Mouse (Mus musculus) Patski (cell line): ENCODE results near the gene Ubr2. TPM values are rescaled to one million over a fixed set of nuclear protein-coding genes. Genes with fewer than 3 reads are reported as not detected.

Source experiments
- ATAC-seq: fragments of 100-300 bp; one replicate; pipeline ENCODE4 v1.8.0; 2021
- CTCF ChIA-PET: fragments of 350-600 bp; sonication (Branson Sonifier 250); formaldehyde crosslinking; loops from one replicate; lab custom pipeline; 2022; ENCODE audit warnings: inconsistent platforms; lab: Charles Lee
- POLR2A ChIA-PET: fragments of 350-600 bp; sonication (Branson Sonifier 250); formaldehyde crosslinking; loops from one replicate; lab custom pipeline; 2022; ENCODE audit warnings: antibody characterized with exemption, inconsistent platforms; lab: Charles Lee
- DNase-seq: peaks from one replicate; pipeline ENCODE4 v3.0.0-alpha.2; 2011; ENCODE audit warnings: low read depth, low spot score
- H3K27me3 ChIP-seq: fragments of 371-371 bp; one replicate; pipeline ENCODE4 v1.5.1; 2021
- CTCF ChIP-seq: fragments of 100-300 bp; IDR thresholded peaks from one replicate; pipeline ENCODE4 v1.5.1; 2021
- in situ Hi-C: fragments of 300-500 bp; cut with MboI; formaldehyde crosslinking; loops from 3 replicates; pipeline ENCODE4 v1.11.1; 2018; ENCODE audit warnings: low pct_unique_long_range_greater_than_20kb, mixed read lengths
- polyA plus RNA-seq: library from polyadenylated mRNA; unstranded; gene quantifications from one replicate; pipeline ENCODE4 v1.2.3, GENCODE M21; 2021

Gene Ubr2
- polyA plus RNA-seq, 1 experiment from 2014 or later = 60.9 TPM

DNA sequence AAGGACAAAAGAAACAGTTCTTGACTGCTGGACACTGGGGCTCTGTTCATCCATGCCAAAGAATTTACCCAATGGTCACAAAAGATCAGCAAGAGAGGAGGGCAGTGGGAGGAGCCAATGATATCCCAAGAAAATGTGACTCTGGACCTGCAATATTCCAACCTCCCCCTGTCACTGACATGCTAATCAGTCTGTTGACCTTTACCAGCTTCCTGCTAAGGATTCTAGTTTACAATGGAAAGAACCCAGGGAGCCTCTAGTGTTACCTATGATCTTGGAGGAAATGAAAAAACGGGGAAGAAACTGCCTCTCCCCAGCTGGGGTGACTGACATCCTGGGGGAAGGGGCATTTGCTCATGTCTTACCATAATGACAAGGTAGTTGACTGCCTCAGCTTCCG, 109.4 kb downstream of the Ubr2 start:
- CTCF ChIA-PET = no interaction called here
- POLR2A ChIA-PET = no interaction called here
- ATAC-seq = no peak
- in situ Hi-C loops = no loop called here
- no peak for TF ChIP-seq CTCF
- H3K27me3 ChIP-seq = no peaks in the 10 kb centered on the region
- no peak for DNase-seq

DNA sequence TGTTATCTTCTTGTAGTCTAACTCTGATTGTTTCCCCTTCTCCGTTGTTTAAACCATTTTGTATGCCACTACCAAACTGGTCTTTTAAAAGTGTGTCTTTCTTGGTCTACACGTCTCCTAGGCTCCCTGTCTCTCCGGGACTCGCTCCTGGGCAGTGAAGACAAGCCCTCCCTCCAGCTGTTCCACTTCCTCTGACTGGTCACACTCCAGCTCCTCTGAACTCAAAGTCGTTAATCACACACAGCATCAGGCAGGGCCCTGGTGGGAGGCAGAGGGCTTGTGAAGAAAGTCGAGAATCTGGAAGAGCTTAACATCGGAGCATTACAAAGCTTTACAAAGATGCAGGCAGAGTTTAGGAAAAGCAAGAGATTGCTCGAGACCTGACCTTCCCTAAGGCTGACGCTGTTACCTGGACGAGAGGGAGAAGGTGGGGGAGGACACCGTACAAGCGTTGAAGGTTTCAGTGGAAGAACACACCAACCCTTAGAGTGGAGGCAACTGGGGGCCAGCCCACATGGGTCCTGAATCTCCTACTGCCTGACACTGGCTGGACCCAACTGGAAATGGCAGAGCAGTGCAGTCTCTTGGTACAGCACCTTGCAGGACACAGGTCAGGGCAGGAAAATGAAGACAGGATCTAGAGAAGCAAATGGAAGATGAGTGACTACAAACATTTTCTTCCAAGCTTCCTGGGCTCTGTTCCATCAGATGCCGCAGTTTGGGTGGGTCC, 113.0 kb downstream of the Ubr2 start:
- DNase-seq (no peak), ATAC-seq (no peak)
- in situ Hi-C loops = no loop called here
- H3K27me3 ChIP-seq = no peaks in the 10 kb centered on the region
- no peak for TF ChIP-seq CTCF
- ChIA-PET CTCF (interaction anchor here (1.6 kb wide), 1 partner anchor 9 kb away, joined by 4 read pairs; no protein-coding TSS in a partner anchor), POLR2A (no interaction called here)

DNA sequence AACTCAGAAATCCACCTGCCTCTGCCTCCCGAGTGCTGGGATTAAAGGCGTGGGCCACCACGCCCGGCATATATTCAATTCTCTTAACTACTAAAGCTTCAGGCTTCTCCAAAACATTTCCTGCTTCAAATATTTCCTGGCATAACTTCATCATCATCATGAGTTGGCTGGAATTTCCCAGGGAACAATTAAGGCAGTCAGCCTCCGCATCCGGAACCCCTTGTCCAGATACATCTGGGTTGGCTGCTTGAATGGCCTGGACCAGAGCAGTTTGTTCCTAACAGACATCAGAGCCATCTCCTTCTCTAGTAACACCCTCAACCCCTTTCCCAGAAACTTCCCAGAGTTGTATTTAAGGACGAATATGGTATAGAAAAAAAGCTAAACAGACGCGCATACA, 114.9 kb downstream of the Ubr2 start:
- ChIA-PET CTCF (interaction anchor here (1.5 to 1.6 kb wide), 2 partner anchors 11 to 14 kb away, joined by 3 to 4 read pairs; no protein-coding TSS in a partner anchor), POLR2A (no interaction called here)
- no peaks in the 10 kb centered on the region for H3K27me3 ChIP-seq
- in situ Hi-C loops = no loop called here
- no peak for TF ChIP-seq CTCF
- DNase-seq = no peak
- no peak for ATAC-seq

DNA sequence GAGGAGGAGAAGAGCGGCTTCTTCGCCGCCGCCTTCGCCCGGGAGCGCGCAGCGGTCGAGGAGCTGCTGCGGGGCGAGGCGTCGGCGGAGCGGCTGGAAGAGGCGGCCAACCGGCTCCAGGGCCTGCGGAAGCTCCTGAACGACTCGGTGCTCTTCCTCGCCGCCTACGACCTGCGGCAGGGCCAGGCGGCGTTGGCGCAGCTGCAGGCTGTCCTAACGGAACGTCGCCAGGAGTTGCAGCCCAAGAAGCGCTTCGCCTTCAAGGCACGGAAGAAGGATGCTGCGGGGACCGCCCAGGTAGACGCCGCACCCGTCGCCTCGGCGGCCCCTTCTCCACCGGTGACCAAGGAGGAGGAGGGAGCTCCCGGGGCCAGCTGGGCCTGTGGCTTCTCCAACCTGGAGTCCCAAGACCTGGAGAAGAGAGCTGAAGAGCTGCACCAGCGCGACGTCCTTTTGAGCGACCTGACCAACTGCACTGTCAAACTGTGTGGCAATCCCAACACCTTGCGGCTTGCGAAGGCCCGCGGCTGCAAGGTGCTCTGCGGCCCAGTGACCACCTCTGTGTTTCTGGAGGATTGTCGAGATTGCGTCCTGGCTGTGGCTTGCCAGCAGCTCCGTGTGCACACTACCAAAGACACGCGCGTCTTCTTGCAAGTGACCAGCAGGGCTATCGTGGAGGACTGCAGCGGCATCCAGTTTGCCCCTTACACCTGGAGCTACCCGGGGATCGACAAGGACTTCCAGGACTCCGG, 119.3 kb downstream of the Ubr2 start:
- ATAC-seq = peak; percentile 32
- H3K27me3 ChIP-seq = no peaks in the 10 kb centered on the region
- no peak for TF ChIP-seq CTCF
- in situ Hi-C loops = no loop called here
- DNase-seq = no peak
- CTCF ChIA-PET = interaction anchor here (1.1 to 1.5 kb wide), 2 partner anchors 13 to 109 kb away, joined by 3 to 5 read pairs; partner anchors contain the start of gene Rpl7l1
- POLR2A ChIA-PET = interaction anchor here (0.6 to 2.4 kb wide), 6 partner anchors 14 to 120 kb away, joined by 4 to 12 read pairs (median 8); partner anchors contain the start of genes Bicral and Rpl7l1

DNA sequence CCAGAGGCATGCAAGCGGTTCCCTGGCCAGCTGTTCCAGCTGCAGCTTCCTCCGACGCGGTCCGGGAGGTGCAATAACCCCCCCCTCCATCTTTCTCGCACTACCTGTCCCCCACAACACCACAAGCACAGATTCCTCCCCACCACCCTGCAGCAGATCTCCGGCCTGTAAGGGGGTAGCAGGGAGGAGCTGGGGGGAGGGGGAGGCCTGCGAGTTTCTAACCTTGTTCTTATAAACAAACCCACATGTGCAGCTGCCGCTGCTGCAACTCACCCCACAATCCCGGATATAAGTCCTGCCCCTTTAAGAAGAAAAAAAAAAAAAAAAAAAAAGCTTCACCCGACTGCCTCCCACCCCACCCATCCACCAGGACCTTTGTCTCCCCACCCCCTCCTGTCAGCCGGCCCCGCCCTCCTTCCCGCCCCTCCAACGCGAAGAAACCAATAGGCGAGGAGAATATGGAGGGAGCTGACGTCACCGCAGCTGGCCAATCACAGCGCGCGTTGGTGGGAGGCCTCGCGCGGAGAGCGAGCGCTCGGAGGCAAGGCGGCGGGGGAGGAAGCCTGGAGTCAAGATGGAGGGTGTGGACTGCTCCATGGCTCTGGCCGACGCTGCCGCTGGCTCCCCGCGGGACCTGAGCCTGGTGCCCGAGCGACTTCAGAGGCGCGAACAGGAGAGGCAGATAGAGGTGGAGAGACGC, 120.1 kb downstream of the Ubr2 start, which contains the start of gene Tbcc:
Gene Tbcc (plus strand): TSS at position 569 of the 700 bp plus-strand sequence.
- H3K27me3 ChIP-seq = no peaks in the 10 kb centered on the region
- in situ Hi-C loops = no loop called here
- CTCF ChIA-PET = interaction anchor here (1.0 to 1.1 kb wide), 2 partner anchors 9 to 108 kb away, joined by 3 read pairs; partner anchors contain the start of gene Rpl7l1
- DNase-seq = peak; percentile 89
- peak; percentile 94 for ATAC-seq
- POLR2A ChIA-PET = interaction anchor here (0.6 to 2.4 kb wide), 7 partner anchors 13 to 121 kb away, joined by 4 to 12 read pairs (median 8); partner anchors contain the start of genes Bicral and Rpl7l1
- TF ChIP-seq CTCF = no peak

DNA sequence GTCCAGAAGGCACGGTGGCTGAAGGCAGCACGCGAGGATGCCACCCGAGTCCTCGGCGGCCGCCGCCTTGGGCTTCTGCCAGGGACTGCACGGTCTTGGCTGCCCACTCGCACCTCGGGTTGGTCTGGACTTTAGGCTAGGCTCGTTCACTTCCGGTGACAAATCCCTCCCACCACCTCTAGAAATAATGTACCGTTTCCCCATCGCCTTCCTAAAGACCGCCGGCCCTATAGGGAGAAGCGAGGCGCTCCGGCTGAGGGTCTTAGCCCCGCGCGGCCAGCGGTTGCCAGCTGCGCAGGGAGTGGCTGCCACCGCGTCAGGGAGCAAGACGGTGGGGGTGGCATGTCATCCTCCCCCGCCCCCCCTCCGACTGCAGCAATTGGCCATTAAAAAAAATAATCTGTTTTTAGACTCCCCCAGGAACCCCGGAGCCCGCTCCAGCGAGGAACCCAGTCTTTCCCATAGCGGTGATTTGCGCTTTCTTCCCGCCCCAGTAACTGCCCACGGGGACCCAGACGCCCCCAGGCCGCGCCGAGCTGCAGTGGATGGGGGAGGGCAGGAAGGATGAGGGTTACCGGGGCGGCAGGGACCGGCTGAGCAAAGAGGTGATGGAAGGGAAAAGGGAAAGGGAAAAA, 120.8 kb downstream of the Ubr2 start:
- POLR2A ChIA-PET = interaction anchor here (0.7 to 2.4 kb wide), 4 partner anchors 13 to 115 kb away, joined by 3 to 12 read pairs (median 4); no protein-coding TSS in a partner anchor
- DNase-seq = no peak
- CTCF ChIA-PET = interaction anchor here (1.0 kb wide), 1 partner anchor 8 kb away, joined by 3 read pairs; no protein-coding TSS in a partner anchor
- in situ Hi-C loops = no loop called here
- no peak for ATAC-seq
- TF ChIP-seq CTCF = no peak
- no peaks in the 10 kb centered on the region for H3K27me3 ChIP-seq

DNA sequence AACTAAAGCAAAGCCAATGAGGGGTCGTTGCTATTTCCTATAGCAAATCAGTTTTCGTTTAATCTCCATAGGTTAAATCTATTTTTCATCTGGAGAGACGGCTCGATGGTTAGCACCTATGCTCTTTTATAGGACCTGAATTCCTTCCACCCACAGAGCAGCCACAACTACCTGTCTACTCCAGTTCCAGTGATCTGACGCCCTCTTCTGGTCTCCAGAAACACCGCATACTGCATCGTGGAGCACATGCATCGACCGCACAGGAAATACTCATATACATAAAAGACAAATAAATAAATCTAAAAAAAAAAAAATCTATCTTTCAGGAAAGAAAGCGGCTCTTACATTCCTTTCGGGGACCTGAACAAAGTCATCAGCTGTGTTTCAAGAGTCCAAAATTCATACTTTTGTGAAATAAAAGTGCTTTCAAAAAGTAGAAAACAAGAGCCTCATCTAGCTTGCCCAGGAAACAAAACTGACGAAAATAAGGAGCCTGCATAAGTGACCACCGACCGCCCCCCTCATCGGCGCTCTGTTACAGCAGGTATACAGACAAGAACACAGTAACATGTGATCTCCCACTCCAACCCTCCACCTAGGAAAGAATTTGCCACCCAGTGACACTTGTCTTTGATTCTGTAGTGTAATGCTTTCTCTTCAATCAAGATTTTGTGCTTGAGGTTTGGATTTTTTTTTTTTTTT, 121.7 kb downstream of the Ubr2 start:
- ChIA-PET POLR2A (interaction anchor here (0.9 kb wide), 1 partner anchor 34 kb away, joined by 3 read pairs; no protein-coding TSS in a partner anchor), CTCF (no interaction called here)
- no peaks in the 10 kb centered on the region for H3K27me3 ChIP-seq
- ATAC-seq = no peak
- TF ChIP-seq CTCF = no peak
- DNase-seq = no peak
- in situ Hi-C loops = no loop called here

DNA sequence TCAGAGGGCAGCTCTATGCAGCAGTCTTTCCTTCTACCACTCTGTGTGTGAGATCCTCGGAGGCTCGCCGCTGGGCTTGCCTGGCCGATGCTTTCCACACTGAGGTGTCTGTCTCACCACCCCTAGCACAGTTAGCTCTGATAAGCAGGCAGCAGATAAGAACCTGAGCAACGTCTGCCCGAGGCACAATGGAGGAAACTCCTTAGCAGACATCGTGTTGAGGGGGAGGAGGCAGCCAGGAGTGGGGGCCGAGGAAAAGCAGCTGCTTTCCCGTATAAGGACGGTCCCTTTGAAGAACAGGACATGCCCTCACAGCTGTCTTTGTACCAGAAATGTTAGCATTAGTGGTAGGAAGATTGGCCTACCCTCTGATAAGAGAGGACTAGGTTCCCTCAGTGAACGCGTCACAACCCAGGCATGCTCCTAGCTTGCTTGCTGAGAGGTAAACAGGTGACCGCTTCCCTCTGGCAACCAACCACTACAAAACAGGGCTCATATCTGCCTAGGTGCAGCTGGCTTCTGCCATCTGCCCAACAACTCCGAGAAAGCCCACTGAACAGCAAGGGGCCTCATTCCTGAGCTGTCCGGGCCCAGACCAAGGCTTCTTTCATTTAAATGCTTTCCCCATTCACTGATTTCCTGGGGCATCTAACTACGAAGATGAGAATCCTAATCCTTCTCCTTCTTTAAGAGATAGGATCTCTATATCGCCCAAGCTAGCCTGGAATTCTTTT, 124.3 kb downstream of the Ubr2 start:
- CTCF ChIA-PET = interaction anchor here (1.3 kb wide), 1 partner anchor 104 kb away, joined by 4 read pairs; the partner anchor contains the start of gene Rpl7l1
- no peak for TF ChIP-seq CTCF
- DNase-seq (no peak), ATAC-seq (no peak)
- in situ Hi-C loops = no loop called here
- POLR2A ChIA-PET = no interaction called here
- H3K27me3 ChIP-seq = no peaks in the 10 kb centered on the region
